Mouse (Mus musculus) splenic B cell, adult 2 months (primary cell): ENCODE data around the gene Mindy4.

Experiments used
- DNase-seq: peaks from one replicate; pipeline ENCODE4 v3.0.0-alpha.2; 2011; ENCODE audit warnings: low read depth, low spot score
- H3K27me3 ChIP-seq: 2 replicates; pipeline ENCODE4 v1.6.1; 2012; ENCODE audit warnings: mild to moderate bottlenecking, low read length, moderate library complexity, mixed read lengths; ENCODE audit not compliant: control insufficient read depth, poor library complexity, insufficient read depth, severe bottlenecking
- H3K36me3 ChIP-seq: 2 replicates; pipeline ENCODE4 v1.6.1; 2012; ENCODE audit warnings: mild to moderate bottlenecking, low read length, moderate library complexity, mixed read lengths; ENCODE audit not compliant: control insufficient read depth, poor library complexity, insufficient read depth, severe bottlenecking

Gene Mindy4

DNA sequence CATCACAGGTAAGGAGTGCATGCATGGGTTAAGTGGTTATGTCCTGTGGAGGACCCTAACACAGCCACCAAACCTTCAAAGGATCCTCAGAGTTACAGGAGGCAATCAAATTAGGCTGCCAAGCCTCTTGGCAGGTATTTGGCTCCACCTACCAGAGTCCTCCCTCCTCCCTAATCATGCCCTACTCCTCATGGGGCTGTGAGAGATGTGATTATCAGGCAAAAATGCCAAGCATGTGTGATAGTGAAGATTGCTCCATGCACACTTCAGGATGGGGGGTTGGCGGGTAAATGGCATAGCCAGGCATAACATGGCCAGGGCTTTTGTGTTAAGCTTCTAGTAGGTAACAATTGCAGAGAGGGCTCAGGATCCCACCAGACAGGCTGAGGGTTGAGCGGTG lies 119.8 kb downstream of the Mindy4 start:
- no peaks in the 10 kb centered on the region for H3K27me3 ChIP-seq
- no peaks in the 10 kb centered on the region for H3K36me3 ChIP-seq
- no peak for DNase-seq

DNA sequence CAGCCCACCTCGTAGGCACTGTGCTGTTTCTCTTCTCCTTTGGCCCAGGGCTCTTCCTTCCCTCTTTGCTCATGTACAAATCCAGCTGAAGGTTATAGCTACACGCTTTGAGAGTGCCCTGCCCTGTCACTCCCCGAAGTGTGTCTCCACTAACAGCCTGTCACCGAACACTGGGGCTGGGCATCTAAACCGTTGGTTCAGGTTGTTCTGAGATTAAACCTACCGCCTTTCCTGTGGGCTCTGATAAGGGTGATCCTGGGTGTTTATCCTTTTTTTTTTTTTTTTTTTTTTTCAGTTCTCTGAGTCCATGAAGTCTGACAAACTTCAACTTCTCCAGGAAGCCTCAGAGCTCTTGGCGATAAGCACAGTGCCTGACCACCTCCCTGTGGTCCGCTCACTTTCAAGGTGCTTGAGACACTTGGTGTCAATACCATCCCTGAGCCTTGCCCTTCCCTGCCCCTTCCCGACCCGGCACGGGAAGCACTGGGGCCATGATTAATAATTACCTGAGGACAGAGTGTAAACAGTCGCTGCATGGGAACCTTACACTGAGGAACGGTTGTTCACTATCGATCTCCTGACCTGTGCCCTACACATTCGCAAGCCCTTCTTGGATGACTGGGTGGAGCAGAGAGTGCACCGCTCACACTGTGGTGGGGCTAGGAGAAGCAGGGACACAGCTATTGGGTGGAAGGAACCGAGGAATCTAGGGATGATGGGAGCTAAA lies 120.9 kb downstream of the Mindy4 start:
- Histone ChIP-seq H3K27me3 (no peaks in the 10 kb centered on the region), H3K36me3 (no peaks in the 10 kb centered on the region)
- no peak for DNase-seq

DNA sequence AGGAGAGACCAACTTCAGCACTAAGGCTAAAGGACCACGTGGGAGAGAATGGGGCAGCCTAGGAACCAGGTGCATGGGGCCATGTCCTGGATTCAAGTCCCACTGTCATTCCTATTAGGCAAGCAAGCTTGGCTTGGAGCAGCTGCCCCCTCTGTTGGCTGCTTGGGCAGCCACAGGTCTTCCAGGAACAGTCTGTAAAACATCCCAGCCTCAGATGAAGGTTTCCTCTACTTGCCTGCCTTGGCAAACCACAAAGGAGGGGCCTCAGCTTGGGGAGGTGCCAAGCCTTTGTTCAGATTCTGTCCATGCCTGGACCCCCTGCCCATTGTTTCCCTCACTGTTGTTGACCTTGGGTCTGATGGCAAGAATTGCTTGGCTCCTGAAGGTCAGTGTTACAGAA lies 121.6 kb downstream of the Mindy4 start:
- Histone ChIP-seq H3K27me3 (no peaks in the 10 kb centered on the region), H3K36me3 (no peaks in the 10 kb centered on the region)
- no peak for DNase-seq

DNA sequence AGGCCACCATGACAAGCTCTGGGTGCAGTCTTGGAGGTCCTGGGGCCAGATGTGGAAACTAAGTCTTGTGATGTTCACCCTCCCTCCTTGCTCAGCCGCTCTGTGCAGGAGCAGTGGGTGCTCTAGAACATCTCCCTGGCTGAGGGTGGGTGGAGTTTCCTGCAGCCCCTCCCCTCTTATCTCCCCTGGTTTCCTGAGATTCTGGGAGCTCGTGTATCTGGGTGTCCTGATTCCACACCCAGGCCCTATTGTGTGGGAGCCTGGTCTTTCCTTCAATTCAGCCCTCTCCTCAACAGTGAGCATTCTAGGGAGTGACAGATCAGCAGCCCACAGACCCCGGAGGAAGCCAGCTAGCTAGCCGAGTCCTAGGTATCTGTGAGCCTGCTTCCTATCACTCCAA lies 123.1 kb downstream of the Mindy4 start:
- Histone ChIP-seq H3K27me3 (no peaks in the 10 kb centered on the region), H3K36me3 (no peaks in the 10 kb centered on the region)
- DNase-seq, result no peak

DNA sequence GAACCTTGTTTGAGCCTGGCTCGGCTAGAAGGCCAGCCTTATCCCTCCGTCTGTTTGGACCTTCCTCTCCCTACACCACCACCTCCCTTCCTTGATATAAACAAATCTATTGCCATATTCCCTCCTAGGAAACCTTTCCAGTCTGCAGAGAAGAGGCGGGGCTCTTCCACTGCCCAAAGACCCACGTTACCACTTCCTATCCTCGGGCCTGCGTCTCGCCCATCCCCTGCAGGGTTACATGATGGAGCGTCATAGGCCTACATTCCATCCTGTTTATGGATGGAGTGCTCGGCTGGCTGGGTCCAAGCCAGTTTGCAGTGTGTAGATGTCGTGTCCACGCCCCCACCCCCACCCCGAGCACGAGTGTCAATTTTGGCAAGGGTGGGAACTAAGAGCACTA lies 124.1 kb downstream of the Mindy4 start:
- no peak for DNase-seq
- Histone ChIP-seq H3K36me3 (no peaks in the 10 kb centered on the region), H3K27me3 (no peaks in the 10 kb centered on the region)

DNA sequence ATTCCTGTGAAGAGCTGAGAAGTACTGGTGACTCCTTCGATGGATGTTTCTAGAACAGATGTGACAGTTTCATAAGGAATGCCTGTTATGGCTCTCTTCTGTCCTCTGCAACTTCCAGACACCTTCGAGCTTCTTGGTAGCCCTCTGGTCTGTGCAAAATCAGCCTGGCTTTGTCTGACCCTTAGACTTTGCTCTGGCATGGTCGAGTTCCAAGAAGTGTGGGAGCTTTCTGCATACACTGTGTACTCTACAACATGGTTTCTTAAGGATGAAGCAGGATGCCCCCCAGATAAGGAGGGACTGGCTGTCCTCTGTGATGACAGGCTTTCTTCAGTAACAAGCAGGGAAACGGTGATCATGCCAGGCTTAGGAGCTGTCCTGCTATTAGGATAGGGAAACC lies 125.0 kb downstream of the Mindy4 start:
- DNase-seq, result no peak
- Histone ChIP-seq H3K36me3 (no peaks in the 10 kb centered on the region), H3K27me3 (no peaks in the 10 kb centered on the region)

DNA sequence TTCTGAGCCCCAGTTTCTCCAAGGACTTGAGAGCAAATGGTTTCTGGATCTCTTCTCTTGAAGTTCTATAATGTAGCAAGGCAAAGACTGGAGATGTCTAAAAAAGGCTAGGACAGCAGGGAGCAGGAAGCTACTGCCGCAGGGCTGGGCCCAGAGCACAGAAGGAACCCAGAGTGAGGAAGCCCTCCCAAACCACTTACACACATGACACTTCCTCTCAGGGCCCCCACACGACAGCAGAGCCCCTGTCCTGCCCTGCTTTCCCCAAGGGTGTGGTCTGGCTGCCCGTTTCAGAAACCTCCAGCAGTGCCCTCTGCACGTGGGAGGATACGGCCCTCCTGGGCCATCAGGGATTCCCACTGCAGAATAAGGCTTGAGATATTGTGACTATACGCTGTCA lies 128.1 kb downstream of the Mindy4 start:
- no peak for DNase-seq
- no peaks in the 10 kb centered on the region for H3K27me3 ChIP-seq

DNA sequence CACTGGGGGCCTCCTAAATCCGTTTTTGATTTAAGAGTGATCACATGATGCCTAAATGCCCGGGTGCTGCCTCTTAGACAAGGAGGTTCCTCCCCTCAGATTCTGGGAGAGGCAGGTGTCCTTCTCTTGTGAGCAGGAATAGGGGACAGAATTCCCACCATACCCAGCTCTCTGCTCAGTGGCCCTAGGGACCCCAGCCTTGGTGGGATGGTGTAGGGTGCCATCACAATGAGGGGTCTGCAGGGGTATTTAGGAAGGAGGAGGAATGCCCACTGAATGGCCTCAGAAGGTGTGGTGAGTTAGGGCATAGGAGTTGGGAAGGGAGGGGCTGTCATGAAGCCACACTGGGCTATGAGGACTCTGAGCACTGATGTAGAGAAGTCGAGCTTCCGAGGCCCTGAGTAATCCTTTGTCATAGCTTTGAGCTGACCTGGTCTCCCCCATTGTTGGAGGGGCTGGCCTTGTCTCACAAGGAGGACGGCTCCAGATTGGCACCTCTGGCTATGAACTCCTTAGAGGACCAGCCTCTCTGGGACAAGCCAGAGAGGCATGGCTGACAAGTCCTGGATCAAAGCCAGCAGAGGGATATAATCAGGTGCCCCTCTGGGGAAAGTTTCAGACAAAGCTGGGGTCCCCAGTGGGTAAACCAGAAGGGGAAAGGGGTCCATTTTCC lies 129.1 kb downstream of the Mindy4 start:
- Histone ChIP-seq H3K27me3 (no peaks in the 10 kb centered on the region), H3K36me3 (no peaks in the 10 kb centered on the region)
- no peak for DNase-seq

More for the DNA sequence above, 128.1 kb downstream of the Mindy4 start:
- H3K36me3 ChIP-seq, result no peaks in the 10 kb centered on the region

DNA sequence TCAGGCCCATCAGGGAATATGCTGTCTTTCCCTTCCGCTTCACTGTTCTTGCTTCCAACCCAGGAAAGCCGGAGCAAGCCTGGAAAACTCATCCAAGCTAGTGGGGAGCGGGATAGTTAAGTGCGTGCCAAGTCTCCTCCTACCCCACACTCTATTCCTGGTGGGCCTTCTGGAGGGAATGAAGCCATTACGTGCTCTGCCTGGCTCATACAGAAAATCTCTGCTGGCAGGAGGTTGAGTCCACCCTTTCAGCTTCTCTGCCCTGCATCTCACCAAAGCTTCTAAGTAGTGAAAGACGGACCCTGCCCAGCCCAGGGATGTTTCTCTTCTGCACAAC lies 129.6 kb downstream of the Mindy4 start:
- no peak for DNase-seq
- Histone ChIP-seq H3K36me3 (no peaks in the 10 kb centered on the region), H3K27me3 (no peaks in the 10 kb centered on the region)

DNA sequence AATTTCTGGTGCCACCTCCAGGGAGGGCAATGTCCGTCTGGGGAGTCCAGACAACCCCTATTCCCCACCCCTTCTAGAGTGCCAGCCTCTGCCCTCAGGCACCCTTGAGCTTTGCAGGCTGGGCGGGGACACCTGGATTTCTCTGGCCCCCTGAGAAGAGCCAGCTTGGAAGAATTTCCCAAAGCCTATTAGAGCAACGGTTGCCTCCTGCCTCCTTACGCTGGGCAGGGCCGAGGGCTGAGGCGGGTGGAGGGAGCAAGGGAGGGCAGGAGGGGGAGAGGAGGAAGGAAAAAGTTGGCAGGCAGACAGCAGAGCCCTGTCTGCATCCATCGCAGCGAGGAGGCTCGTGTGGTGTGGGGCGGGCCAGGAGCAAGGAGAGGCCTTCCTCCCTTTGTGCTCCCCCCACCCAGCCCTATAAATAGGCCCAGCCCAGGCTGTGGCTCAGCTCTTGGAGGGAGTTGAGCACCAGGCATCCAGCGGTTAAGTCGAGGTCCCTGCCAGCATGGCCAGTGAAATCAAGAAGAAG lies 132.9 kb downstream of the Mindy4 start, which contains the start of gene Aqp1:
Gene Aqp1 (plus strand): TSS at position 444 of the 526 bp plus-strand sequence.
- no peak for DNase-seq
- H3K36me3 ChIP-seq, result no peaks in the 10 kb centered on the region
- H3K27me3 ChIP-seq, result no peaks in the 10 kb centered on the region

DNA sequence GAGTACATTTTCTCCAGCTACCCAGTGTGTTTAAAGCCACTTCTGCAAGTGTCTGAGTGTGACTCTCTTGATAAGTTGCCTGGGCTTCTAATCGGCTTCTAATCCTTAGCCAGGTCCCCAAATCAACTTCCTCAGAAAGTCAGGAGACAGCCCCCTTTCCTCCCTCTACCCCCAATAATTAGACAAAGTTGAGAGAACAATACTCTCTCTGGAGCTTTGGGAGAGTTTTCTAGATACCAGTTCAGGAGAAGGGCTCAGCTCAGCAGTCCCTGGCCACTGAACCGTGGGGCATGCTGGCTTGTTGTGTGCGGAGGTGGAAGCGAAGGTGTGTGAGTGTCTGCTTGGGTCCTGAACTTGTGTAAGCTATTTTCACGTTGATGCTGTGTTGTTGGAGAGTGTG lies 134.1 kb downstream of the Mindy4 start:
- no peak for DNase-seq
- Histone ChIP-seq H3K36me3 (no peaks in the 10 kb centered on the region), H3K27me3 (no peaks in the 10 kb centered on the region)

DNA sequence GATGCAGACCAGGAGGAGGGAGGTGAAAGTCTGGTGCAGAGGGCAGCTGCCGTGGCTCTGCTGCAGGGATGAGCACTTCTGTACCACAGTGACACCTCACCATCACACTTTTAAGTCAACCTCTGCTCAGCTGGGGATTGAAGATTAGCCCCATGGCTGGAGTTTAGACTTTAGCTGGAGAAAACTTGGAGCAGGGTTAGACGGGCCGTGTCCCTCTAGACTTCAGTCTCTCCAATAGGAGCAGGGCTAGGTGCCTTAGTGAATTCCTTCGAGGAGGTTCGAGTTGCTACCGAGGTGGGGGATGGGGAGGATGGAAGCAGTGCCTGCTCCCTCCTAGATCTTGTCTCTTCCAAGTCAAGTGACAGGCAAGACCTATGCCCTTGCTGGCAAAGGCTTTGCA lies 134.9 kb downstream of the Mindy4 start:
- no peaks in the 10 kb centered on the region for H3K27me3 ChIP-seq
- no peaks in the 10 kb centered on the region for H3K36me3 ChIP-seq
- DNase-seq, result no peak

DNA sequence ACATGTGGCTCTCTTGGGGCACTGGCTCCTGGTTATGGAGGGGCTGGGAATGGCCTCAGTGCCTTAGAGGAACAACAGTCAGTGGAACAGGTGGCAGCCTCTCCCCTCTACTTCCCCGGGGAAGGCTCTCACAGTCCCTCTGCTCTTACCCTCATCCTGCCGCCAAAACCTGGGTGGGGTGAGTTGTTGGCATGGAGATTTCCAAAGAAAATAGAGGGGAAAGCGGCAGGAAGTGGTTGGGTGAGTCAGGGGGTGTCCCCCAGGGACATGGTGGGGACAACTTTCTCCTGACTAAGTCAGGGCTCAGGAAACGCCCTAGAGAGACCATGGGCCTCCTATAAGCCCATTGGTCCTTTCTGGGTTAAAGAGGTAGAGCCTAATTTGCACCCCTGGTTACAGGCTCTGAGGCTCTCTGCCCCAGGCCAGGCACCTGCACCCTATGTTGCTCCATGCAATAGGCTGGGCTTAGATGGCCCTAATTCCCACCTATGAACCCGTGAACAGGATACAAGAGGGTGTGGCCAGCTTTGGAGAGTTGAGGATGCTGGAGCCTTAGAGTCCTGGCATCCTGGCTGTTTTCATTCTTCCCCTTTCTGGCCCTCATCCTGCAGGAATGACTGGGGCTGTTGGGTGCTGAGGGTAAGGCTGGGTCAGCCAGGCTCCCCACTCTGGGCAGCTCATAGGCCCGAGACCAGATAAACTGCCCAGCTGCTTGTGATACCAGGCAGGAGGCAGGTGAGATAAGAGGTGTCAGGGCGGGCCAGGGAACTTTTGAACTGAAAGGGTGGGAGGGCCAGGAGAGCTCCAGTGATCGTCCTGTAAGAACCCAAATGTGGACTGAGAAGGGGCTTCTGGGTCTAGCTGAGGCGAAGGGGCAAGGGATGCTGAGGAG lies 136.0 kb downstream of the Mindy4 start:
- DNase-seq, result no peak
- H3K36me3 ChIP-seq, result no peaks in the 10 kb centered on the region
- no peaks in the 10 kb centered on the region for H3K27me3 ChIP-seq

DNA sequence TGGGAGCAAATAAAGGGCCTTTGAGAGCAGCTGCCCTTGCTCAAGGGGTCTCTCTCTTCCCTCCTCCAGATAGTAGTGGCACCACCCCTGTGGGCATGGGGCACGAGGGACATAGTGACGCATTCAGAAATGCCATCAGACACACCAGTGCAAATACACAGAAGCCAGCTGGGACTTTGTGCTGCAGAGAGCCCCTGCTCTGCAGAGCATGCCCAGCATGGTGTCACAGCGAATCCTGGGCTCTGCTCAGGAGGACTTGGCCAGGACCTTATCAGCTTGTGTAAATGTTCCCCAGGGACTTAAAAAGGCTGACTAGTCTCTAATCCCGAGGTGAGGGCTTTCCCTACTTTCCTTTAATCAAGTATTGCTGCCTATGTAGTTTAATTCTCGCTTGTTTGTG lies 138.5 kb downstream of the Mindy4 start:
- Histone ChIP-seq H3K36me3 (no peaks in the 10 kb centered on the region), H3K27me3 (no peaks in the 10 kb centered on the region)
- no peak for DNase-seq

DNA sequence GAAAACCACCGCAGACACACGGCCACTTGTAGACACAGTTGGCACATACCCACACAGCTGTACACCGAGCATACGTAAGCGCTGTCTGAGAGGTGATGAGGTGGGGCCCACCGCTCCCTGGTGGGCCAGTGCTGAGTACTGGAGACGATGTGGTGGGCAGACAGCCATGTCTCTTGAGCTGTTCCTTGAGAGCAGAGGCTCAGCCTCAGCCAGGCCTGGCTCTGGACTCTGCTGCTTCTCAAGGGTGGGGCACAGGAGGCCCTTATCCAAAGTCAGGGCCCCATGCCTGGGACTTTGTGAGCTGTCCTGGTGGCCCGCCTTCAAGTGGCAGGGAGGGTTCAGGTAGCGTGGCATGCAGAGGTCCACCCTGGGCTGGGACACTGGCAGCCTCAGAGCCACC lies 139.1 kb downstream of the Mindy4 start:
- Histone ChIP-seq H3K27me3 (no peaks in the 10 kb centered on the region), H3K36me3 (no peaks in the 10 kb centered on the region)
- DNase-seq, result no peak
